Mouse (Mus musculus) olfactory bulb, adult 2 months (tissue): ENCODE measurements around the gene Rab1b.

ENCODE experiments used
- CTCF ChIP-seq: fragments of 200-500 bp; IDR thresholded peaks from 2 replicates; pipeline ENCODE4 v1.5.1; 2012; ENCODE audit warnings: low read depth, mild to moderate bottlenecking, low read length, moderate library complexity; ENCODE audit not compliant: insufficient read depth
- POLR2A ChIP-seq: fragments of 200-500 bp; IDR thresholded peaks from 2 replicates; pipeline ENCODE4 v1.6.1; 2012; ENCODE audit warnings: mild to moderate bottlenecking, low read depth, low read length, moderate library complexity; ENCODE audit not compliant: insufficient read depth

DNA sequence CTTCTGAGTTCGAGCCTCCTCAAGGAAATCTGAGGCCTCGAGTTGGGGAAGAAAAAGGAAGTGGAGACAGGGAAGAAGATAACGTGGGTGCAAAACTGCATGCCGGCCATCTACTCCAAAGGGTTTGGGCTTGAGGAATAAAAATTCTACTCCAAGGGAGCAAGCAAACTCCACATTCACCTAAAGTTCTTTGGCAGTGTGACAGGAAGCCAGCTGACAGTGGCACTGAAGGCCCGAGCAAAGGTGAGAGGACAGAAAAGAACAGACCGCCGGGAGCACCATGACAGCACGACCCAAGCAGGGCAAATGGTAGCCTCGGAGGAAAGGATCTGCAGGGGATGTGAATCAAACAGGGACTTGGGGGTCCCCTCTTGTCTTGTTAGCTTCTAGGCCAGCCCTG, 798 bp downstream of the Rab1b start:
- no peak for TF ChIP-seq POLR2A
- no peak for TF ChIP-seq CTCF
